Mouse (Mus musculus) brain, adult 2 months (tissue): ENCODE measurements around the gene Sgms2.
"Not testable (repeated sequence)": the region's sequence is repeated elsewhere in the genome, so short reads cannot be mapped to it uniquely, and the experiment has no call there.

Experiments used
- DNase-seq: peaks from one replicate; pipeline ENCODE4 v3.0.0; 2011; ENCODE audit warnings: low read depth, low spot score

Sgms2 gene

DNA sequence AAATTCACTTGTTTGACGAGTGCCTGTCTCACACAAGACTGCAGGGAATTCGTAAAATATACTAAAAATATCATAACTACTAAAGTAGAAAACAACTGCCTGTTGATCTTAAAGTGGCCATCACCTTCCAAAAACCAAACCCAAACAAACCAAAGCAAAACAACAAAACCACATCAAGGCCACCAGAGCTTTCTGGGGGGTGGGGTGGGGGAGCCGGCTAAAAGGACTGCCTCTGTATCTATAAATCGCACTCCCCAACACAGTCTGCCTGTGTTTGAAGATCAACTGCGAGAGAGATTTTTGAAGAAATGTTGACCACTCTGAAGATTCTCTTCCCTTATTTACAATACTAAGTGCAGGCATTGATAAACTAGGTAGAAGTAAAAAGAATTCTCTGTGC is 133.0 kb downstream of the Sgms2 start:
- no peak for DNase-seq

DNA sequence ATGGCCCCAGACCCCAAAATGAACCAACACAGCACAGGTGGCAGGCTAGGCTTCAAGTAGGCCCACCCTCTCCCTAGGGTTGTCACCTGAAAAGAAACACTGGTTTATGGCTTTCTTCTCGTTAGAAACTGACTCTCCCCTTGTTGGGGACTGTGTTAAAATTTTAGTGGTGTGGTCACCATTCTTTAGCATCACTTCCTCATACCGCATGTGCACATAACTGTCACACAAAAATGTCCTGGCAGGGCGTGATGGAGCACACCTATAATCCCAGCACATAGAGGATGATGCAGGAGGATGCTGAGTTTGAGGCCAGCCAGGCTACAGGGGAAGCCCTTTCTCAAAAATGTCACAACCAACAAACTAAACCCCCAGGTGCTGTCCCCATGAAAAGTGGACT is 133.6 kb downstream of the Sgms2 start:
- DNase-seq = no peak

DNA sequence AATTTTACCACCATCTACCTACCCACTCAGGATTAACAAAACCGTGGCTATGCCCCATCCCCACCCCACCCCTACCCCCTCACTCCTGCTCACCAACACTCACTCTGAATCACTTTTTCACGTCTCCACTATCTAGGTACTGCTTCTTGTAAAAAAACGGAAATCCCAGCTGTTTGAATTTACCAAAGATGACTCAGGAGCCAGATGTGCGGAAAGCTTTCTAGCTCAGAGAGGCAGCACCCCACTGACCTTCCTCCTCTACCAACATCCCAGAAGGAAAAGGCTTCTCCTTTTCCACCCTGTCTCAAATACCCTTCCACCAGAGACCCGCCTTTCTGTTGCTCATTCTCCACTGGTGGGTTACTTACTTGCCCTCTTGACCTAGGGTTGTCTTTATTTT is 135.2 kb downstream of the Sgms2 start:
- no peak for DNase-seq

DNA sequence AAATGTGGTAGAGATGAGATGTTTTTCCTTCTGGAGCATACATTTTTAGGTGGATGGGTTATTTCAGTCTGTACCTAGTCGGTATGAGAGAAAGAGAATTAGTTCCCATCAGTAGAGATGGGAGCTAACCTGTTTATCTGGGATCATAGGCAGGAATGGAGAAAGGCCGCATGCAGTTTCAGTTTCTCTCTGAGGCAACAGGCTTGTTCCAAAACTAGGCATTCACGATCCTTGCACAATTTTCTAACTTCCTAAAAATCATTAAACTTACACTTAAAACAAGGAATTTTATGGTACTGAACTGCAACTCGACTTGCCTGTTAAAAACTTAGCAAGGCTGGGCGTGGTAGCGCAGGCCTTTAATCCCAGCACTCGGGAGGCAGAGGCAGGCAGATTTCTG is 140.7 kb downstream of the Sgms2 start:
- DNase-seq = no peak

DNA sequence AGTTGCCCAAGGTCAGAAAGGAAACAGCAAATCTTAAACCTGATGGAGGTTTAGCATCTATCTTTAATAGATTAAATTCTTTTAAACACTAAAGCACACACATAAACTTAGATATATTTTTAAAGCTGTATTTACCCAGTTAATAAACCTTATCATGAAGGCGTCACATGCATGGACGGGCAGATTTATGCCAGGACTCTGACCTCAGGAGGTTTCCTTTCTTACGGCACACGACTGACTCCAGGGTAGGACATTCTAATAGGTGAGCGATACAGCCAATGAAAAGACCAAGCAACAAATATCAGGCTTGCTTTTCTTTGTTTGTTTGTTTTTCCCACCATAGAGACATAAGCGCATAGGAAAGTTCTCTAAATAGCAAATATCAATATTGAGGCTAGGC is 142.2 kb downstream of the Sgms2 start:
- DNase-seq = no peak

DNA sequence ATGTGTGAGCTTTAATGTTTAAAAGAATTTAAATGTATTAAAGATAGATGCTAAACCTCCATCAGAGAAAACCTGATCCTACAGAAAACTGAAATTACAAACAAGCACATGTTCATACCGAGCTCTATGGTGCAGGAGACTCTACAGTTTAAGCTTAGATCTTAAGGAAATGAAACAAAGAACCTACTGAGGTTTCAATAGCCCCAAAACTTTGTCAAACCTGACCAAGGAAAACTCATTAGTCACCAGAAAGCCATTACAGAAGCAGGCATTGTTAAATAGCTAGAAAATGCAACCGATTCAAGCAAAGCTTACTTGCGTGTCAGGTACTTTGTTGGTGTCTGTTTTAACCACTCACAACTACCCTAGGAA is 142.6 kb downstream of the Sgms2 start:
- DNase-seq = no peak

DNA sequence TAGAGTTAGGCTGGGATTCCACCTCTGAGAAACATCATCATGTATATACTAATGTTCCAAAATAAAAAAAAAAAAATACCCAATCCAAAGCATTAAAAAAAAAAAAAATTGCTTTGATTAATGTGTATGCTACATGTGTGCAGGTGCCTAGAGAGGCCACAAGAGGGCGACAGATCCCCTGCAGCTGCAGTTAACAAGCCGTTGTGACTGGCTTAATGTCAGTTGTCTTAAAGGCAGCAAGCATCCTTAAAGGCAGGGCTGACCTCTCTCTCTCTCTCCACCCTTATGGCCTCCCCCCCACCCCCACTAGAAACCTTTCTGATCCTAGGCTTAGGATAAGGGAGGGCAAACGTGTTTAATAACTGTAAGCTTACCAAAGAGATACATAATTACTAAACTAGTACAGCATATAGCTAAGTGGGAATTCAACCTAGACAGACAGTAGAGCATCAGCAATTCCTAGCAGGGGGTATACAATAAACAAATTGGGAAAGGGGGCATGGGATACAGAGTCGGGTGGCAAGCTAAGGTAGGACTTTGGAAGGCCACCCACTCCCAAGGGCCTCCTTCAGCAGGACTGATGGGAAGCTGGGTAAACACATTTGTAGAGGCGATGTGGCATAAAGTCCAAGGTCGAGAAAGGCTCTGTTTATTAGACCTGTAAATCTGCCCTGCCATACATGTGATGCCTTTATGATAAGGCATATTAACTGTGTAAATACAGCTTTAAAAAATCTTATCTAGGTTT is 143.2 kb downstream of the Sgms2 start:
- DNase-seq = peak; percentile 21

DNA sequence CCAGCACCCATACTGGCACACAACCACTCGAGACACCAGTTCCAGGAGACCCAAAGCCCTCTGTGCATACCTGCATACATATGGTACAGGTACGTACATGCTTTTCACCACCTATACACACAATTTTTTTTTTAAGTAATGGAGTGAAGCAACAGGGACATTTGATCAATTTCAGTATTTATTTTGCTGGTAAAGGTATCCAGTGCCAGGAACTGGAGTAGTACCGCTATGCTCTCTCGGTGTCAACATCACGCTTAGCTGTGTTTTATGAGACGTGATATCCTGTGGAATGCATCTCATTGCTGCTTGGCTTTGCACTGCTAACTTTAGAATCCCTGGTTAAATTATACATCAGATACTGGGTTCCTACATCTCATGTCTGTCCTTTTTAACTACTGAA is 145.3 kb downstream of the Sgms2 start:
- no peak for DNase-seq

DNA sequence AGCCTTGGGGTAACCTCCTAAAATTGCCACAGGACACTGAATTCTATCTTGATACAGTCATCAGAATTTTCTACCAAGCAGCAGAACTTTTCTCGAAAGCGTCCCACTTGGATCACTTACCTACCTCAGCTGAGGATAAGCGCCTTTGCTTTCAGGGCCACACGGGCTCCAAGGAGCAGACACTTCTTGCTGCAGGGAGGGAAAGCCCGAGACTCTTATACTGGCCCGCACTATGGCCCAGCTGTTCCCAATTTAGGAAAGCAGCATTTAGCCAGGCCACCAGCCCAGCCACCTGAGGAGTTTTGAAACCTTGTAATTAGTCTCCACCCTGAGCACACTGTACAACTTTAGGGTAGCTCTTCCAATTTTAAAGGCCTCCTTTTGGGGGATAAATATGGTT is 147.9 kb downstream of the Sgms2 start:
- DNase-seq = no peak

DNA sequence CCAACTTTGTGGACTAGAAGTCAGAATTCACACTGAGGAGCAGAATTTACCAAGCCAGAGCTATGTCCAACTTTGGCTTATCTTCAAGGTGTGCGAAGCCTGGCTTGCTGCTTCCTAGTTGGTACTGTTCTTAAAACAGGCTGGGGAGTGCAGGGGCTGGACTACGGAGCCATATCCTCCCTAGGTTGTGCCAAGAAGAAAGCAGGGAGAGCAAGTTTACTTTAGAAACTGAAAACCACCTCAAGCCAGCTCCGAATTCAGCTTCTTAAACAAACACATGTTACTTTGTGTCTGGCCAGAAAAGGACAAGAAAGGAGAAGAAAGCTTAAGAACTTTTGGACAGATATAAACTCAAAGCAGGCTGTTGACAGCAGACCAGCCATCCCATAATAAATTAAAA is 150.3 kb downstream of the Sgms2 start:
- DNase-seq = no peak

DNA sequence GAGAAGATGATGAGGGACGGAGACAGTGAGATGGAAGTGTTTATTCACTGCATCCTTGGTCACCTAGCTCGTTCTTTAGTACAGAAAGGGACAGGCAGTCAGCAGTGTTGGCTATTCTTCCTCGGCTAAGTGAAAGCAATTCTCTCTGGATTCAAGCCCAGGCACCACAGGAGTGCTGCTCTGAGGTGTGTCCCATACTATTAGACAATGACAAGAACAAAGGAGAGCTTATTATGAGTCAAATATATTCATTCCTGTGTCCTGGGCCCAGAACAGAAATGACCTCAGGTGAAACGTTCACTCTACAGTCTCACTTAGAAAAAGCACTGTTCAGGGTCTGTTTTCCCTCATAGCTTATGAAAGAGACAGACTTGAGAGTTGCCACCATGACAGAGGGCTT is 151.9 kb downstream of the Sgms2 start:
- DNase-seq = peak; percentile 30

DNA sequence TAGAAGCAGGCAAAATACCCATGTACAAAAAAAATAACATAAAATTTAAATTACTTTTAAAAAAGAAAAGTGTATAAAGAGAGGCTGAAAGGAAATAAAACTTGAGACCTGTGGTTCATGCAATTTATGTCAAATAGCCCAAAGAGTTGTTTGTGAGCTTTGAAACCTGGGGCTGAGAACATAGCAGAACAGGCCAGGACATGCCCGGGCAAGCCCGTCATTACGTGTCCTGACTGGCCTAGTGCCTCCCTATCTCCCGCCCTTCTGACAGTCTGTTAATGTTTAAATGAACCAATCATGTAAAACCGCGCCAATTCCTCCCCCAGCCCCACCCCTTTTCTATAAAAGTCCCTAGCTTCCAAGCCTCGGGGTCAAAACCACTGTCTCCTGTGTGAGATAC is 153.5 kb downstream of the Sgms2 start:
- not testable (repeated sequence) for DNase-seq

DNA sequence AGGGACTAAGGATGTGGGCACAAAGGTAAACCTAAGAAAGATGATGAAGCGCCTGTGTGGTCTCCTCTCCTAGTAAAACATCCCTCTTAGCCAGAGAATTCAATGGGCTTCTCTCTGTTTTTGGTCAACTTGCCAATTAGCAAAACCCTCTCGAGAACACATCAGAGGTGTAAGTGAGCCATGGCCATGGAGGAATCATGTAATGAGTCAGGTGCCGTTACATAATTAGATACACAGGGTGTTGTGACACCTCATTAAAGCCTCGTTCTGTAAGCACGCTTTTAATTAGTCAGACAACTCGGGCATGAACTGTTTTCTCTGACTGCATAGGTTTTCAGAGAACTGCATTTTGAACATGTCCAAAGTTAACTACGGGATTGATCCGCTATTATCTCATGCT is 154.6 kb downstream of the Sgms2 start:
- DNase-seq = no peak

DNA sequence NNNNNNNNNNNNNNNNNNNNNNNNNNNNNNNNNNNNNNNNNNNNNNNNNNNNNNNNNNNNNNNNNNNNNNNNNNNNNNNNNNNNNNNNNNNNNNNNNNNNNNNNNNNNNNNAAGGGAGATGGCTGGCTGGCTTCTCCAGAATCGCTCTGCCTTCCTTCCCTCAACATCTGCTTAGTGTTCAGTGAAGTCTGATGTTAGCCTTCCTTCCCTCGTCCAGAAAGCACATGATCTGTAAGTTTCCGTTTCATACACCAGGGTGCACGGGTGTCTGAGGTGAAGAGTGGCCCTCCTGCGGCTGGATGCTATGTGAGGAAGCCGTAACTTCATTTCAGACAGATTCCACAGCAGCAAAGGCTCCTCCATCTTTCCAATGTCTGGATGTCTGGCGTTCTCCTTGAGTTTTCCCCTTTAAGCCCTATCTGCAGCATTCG is 156.1 kb downstream of the Sgms2 start:
- DNase-seq = no peak

DNA sequence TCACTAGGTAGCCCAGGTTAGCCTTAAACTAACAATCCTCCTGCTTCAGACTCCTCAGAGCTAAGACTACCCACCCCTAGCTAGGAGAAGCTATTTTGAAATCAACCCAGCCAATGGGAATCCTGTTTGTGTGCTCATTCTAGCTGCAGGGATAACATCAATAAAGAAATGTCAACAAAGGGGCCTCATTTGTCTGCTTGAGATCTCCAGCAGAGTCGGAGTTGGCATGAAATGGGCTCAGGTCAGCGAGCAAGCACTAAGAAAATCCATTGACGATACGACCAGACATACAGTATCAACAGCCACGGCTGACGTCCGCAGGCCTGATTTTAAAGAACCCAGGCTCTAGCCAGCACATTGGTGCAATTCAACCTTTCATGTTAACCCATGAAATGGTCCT is 164.0 kb downstream of the Sgms2 start:
- DNase-seq = no peak

DNA sequence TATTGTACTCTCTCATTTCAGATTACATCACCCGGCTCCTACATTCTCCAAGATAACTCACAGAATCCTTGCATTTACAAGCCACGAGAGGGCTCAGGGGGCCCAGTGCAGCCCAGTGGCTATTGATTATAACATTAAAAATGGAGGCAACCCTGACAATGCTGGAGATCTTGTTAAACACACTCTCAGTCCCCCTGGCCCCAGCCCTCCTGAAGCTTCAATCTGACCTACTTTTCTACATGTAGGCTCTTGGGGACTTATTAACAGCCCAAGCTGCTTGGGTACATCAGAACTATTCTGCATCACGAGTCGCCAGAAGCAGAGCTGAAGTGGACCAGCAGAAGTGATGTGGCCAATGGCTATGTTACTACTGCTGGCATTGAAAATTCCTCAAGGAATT is 164.6 kb downstream of the Sgms2 start:
- no peak for DNase-seq

DNA sequence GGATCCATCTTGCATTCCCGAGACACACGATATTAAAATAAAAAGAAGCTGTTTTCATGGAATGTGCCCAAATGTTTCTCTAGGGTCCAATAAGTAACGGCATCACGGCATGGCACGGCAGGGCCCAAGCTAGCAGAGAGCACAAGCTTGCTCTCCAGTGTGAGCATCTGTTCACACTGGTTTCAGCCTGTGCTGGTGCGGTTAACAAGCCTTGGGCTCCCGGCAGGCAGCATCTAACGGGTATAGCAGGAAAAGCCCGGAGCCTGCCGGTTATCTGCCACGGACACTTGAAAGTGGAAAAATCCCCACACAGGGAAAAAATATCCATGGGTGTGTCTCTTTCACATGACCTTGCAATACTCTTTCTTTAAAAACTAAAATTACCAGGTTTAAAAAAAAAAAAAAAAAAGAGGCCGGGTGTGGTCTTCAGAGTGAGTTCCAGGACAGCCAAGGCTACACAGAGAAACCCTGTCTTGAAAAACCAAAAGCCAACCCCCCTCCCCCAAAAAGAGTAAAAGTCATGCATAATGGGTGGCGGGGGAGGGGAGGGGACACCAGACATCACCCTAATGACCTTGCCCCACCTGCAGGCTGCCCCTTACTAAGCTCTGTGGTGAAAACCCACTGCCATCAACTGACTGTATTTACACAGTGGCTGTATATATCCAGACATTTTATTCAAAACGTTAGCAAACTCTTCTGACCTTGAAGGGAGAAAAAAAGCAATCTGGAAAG is 169.0 kb downstream of the Sgms2 start:
- no peak for DNase-seq

DNA sequence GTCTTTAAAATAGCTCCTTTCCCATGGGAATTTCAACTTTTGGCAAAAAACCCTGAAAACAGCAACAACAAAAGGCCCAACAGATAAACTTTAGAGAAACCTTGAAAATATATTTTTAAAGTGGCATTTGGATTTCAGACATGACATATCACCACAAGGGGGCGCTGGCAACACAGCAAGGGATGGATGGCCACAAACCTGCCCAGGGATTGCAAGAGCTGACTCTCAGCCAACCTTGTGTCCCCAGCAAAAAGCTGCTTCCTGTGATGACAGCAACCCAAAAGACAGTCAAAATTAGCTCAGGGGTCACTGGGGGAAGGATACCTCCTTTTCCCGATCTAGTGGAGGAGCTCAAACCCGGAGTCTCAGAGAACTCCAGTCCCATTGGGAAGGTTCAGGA is 171.0 kb downstream of the Sgms2 start:
- peak; percentile 91 for DNase-seq

DNA sequence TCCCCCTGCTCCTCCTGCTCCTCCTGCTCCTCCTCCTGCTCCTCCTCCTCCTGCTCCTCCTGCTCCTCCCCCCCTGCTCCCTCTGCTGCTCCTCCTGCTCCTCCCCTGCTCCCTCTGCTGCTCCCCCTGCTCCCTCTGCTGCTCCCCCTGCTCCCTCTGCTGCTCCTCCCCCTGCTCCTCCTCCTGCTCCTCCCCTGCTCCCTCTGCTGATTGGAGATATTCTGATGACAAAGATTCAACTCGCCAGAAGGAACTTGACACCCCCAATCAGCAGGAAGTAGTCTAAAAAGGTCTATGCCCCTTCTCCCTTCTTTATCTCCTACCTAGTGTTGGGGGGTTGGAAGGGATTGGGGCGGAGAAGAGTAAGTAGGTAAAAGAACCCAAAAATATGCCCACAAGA is 173.0 kb downstream of the Sgms2 start:
- DNase-seq = no peak

DNA sequence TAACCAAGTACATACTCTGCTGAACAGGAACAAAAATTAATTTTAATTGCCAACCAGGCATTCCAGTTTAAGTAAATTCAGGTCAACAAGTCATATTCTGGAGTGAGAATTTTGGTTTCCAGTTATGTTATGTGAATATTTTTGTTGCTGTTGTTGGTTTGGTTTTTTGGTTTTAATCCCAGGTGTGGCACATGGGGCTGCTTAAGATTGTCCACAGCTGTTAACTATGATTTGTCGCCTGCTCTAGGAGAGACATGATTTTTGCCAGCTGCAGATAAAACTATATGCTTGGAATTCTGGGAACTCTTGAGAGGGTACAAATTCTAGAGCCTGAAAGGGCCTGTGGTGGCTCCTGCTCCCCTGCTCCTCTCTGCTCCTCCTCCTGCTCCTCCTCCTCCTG is 174.1 kb downstream of the Sgms2 start:
- DNase-seq = no peak

DNA sequence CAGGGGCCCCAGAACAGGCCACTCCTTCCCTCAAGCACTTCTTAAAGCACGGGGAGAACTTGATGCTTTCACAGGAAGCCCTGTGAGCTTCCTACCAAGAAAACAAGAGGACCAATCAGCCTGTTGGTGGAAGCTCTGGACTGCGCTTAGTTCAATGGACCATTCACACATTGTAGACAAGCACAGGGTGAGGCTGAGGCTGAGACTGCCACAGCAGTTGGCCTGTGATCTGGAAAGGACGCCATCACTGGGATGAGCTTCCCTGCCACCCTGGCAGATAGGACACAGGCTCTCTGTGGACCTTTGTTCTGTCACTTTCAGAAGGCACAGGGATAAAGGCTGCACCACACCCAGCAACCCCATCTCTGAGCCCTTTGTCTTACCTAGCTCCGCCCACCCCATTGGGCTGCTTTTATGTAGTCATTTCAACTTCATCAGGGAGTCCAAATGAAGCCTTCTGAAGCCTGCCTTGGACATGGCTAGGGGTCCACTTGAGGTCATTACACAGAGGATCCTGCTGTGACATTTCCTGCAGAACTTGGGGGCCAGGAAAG is 175.2 kb downstream of the Sgms2 start:
- DNase-seq = no peak

DNA sequence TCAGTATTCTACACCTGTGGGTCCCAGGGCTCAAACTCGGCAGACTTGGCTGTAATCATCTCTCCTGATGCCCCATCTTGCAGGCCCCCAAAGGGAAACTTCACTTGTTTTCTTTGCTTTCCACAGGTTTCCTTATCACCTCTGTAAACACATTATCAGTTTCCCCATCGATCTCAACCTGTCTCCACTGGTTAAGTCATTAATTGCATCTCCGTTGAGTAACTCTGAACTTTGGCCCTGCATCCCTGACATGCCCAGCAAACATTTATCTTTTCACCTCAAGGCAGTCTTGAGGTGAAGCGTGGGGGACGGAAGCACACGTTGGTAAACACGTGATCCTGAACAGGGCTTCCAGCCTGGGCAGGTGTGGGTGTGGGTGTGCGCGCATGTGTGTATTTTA is 178.9 kb downstream of the Sgms2 start:
- DNase-seq = no peak

DNA sequence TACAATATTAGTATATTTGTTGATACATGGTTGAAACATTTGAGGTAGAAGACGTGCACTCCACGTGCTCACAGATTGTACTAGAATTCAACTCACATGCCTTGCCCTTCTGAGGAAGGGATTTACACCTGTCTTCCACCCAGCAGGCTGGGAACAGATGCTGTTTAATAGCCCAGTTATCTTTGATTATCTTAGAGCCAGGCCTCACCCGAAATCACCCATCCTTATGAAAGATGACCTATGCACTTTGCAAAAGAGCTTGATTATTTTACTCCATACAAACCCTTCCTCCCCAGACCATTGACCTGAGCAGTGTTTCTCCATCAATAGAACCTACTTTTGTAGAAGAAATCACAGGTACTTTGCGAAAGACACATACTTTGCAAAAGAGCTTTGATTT is 180.6 kb downstream of the Sgms2 start:
- DNase-seq = no peak
